Mouse (Mus musculus): ENCODE results near the gene Naa38.

GRCm38 (mm10) chr11:69375646-69376045 is 19.6 kb upstream of the Naa38 start:
- TF ChIP-seq CTCF (IDR thresholded peaks at IDR 0.05; ENCODE audit: borderline replicate concordance, extremely low read depth, insufficient read depth, insufficient read length) (no peak), POLR2A (IDR thresholded peaks at IDR 0.05; ENCODE audit: borderline replicate concordance, extremely low read depth, insufficient read depth, insufficient read length, poor library complexity, severe bottlenecking) (no peak)
